Mouse (Mus musculus) erythroblast, embryonic 14.5 days (primary cell): Measurements from ENCODE around the gene Rnf4. TPM values are rescaled to one million over a fixed set of nuclear protein-coding genes. Genes with fewer than 3 reads are reported as not detected.

Experiments
- H3K27me3 ChIP-seq: 2 replicates; pipeline ENCODE4 v1.6.1; 2012; ENCODE audit warnings: inconsistent platforms; ENCODE audit not compliant: control insufficient read depth
- H3K36me3 ChIP-seq: 2 replicates; pipeline ENCODE4 v1.6.1; 2012; ENCODE audit warnings: mild to moderate bottlenecking, inconsistent platforms; ENCODE audit not compliant: control insufficient read depth
- H3K4me1 ChIP-seq: 2 replicates; pipeline ENCODE4 v1.6.1; 2012; ENCODE audit warnings: inconsistent platforms; ENCODE audit not compliant: control insufficient read depth
- H3K4me3 ChIP-seq: replicated peaks from 2 replicates; pipeline ENCODE3; 2012; ENCODE audit warnings: moderate library complexity, mild to moderate bottlenecking, inconsistent platforms
- H3K9me3 ChIP-seq: 2 replicates; pipeline ENCODE4 v1.6.1; 2012; ENCODE audit warnings: low read length, inconsistent platforms, mixed read lengths; ENCODE audit not compliant: control insufficient read depth
- GATA1 ChIP-seq: IDR thresholded peaks from 2 replicates; pipeline ENCODE4 v1.6.1; 2012; ENCODE audit warnings: low read length, inconsistent platforms, mixed read lengths
- TAL1 ChIP-seq: IDR thresholded peaks from 3 replicates; pipeline ENCODE4 v1.6.1; 2012; ENCODE audit warnings: low read length, inconsistent platforms, mixed read lengths
- polyA plus RNA-seq: library from polyadenylated mRNA; stranded (reverse); fragments of >175 nt; gene quantifications from 2 replicates; pipeline ENCODE4 v1.2.3, GENCODE M21; 2012

The Rnf4 gene
- polyA plus RNA-seq, 1 experiment: 4.1 TPM

DNA sequence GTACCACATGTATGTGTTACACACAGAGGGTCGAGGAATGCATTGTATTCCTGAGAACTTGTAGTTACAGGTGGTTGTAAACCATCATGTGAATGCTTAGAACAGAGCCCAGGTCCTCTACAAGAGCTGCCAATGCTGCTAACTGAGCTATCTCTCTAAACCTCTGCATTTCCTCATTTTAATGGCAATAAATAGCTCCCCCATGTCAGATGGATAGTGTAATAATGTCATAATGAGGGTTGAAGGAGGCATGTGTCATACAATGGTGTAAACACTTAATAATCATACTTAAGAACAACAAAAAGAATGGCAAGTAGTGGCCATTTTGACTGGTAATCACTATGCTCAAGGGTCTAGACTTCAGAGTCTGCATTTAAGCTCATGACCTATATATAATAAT is 59.3 kb downstream of the Rnf4 start:
- TF ChIP-seq GATA1: no peak
- no peak for TF ChIP-seq TAL1

DNA sequence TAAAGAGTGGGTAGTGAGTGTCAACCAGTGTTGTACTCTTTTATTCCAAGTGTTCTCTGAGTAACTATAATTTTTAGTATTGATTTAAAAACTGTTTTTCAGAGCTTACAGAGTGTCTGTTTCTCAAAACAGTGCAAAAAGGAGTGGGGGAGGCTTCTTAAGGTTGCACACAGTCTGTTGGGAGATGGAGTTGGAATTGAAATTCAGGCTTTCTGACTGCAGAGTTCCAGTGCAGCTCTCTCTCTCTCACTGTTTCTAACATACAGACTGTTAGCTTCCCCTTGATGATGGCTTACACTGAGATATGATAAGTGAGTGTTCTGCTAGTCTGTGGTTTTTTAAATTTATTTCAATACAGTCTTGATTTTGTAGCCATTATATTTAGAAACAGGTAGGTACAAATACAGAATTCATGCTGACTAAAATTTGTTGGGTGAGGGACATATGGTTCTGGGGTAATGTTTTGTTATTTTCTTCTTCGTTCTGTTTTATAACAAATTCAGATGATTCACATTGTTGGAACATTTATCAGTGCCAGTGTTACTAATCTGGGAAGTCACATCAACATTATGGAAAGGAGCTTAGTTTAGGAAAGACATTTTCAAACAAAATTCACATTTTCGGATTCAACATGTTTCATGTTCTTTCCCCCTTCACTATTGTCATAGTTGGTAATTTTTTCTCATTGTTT is 59.9 kb downstream of the Rnf4 start:
- no peak for TF ChIP-seq GATA1
- no peak for TF ChIP-seq TAL1
- Histone ChIP-seq H3K36me3 (no peaks in the 10 kb centered on the region), H3K27me3 (no peaks in the 10 kb centered on the region), H3K9me3 (no peaks in the 10 kb centered on the region), H3K4me1 (peaks cover 27% of the 10 kb centered on the region), H3K4me3 (no peak overlapping the region)

More for the DNA sequence above, 59.3 kb downstream of the Rnf4 start:
- Histone ChIP-seq H3K27me3 (no peaks in the 10 kb centered on the region), H3K36me3 (no peaks in the 10 kb centered on the region), H3K4me3 (no peak overlapping the region), H3K9me3 (no peaks in the 10 kb centered on the region), H3K4me1 (peaks cover 26% of the 10 kb centered on the region)

DNA sequence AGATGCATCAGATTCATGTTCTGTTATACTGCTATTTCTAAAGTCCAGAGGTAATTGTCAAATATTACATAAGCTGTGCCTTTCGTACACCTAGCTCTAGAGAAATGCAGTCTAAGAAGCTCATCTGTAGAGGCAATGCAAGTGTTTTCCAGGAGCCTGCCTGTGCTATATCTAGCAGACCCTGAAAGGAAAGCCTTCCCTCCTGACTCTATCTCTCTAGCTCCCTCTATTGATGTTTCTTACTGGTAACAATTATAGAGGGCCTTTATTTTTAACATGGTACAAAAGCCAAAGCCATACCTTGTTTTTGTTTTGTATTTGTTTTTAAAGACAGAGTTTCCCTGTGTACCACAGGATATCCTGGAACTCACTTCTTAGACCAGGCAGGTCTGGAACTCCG is 61.8 kb downstream of the Rnf4 start:
- peaks cover 27% of the 10 kb centered on the region for H3K4me1 ChIP-seq
- H3K36me3 ChIP-seq: no peaks in the 10 kb centered on the region
- TF ChIP-seq GATA1: no peak
- no peak for TF ChIP-seq TAL1
- no peaks in the 10 kb centered on the region for H3K9me3 ChIP-seq
- H3K27me3 ChIP-seq: no peaks in the 10 kb centered on the region
- H3K4me3 ChIP-seq: no peak overlapping the region

DNA sequence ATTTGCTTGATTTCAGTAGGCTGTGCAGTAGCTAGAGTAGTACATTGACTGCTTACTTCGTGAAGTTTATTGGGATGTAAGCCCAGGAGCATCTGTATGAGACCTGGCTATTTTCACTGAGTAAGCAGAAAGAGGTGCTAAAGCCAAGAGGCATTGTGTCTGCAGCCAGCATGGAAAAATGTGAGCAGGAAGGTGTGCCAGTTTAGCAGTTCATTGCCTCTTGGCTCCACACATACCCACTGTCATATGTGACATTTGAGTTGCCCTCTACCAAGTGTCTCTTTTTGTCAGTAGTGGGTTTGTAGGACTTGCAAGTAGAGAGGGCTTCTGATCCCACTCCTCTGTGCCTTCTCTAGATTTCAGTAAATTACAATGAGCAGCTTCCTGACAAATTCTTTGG is 62.2 kb downstream of the Rnf4 start:
- no peaks in the 10 kb centered on the region for H3K27me3 ChIP-seq
- no peak for TF ChIP-seq TAL1
- no peak for TF ChIP-seq GATA1
- H3K9me3 ChIP-seq: no peaks in the 10 kb centered on the region
- no peaks in the 10 kb centered on the region for H3K36me3 ChIP-seq
- H3K4me1 ChIP-seq: peaks cover 27% of the 10 kb centered on the region
- no peak overlapping the region for H3K4me3 ChIP-seq

Other genes with a start within 250 kb of the Rnf4 start
- gene Poln, start 166.8 kb upstream of the Rnf4 start, polyA plus RNA-seq: not detected in 2 replicates
- gene Haus3, start 166.8 kb upstream of the Rnf4 start, polyA plus RNA-seq: 0.11 and 0.12 TPM in 2 replicates
- gene Mxd4, start 148.6 kb upstream of the Rnf4 start, polyA plus RNA-seq: 0.34 and 0.42 TPM in 2 replicates
- not detected in 2 replicates for gene Zfyve28, start 47.8 kb upstream of the Rnf4 start, polyA plus RNA-seq
- gene Cfap99, start 47.7 kb upstream of the Rnf4 start, polyA plus RNA-seq: not detected in 2 replicates
- gene Fam193a, start 33.6 kb downstream of the Rnf4 start, polyA plus RNA-seq: 1.8 and 1.9 TPM in 2 replicates
- gene Tnip2, start 177.7 kb downstream of the Rnf4 start, polyA plus RNA-seq: 0.11 TPM in 1 of 2 replicates, not detected in the other
- gene Sh3bp2, start 189.5 kb downstream of the Rnf4 start, polyA plus RNA-seq: 0.26 and 0.44 TPM in 2 replicates
- 106 and 113 TPM in 2 replicates for gene Add1, start 237.4 kb downstream of the Rnf4 start, polyA plus RNA-seq